Mouse (Mus musculus) stomach, embryonic 15.5 days (tissue): ENCODE results near the gene Oasl1. TPM values are rescaled to one million over a fixed set of nuclear protein-coding genes. Genes with fewer than 3 reads are reported as not detected.
A peak's percentile ranks its signal among the peaks of the same experiment; 100 is the strongest.

Experiments
- ATAC-seq: fragments of 200-750 bp; cut with Nextera tagmentation; 2 replicates; pipeline ENCODE4 v1.8.0; 2017; ENCODE audit warnings: low read depth, moderate number of reproducible peaks, moderate TSS enrichment; ENCODE audit not compliant: insufficient read depth, low FRiP score
- H3K27ac ChIP-seq: fragments of 300-500 bp; sonication (generic); 2 replicates; pipeline ENCODE4 v1.5.1; 2015; ENCODE audit warnings: mild to moderate bottlenecking, inconsistent platforms
- H3K27me3 ChIP-seq: fragments of 300-500 bp; sonication (generic); replicated peaks from 2 replicates; pipeline ENCODE4 v1.6.1; 2015; ENCODE audit warnings: inconsistent platforms
- H3K36me3 ChIP-seq: fragments of 300-500 bp; sonication (generic); 2 replicates; pipeline ENCODE4 v1.6.1; 2015; ENCODE audit warnings: inconsistent platforms
- H3K4me1 ChIP-seq: fragments of 300-500 bp; sonication (generic); 2 replicates; pipeline ENCODE4 v1.6.1; 2015; ENCODE audit warnings: inconsistent platforms
- H3K4me2 ChIP-seq: fragments of 300-500 bp; sonication (generic); 2 replicates; pipeline ENCODE4 v1.6.1; 2015; ENCODE audit warnings: mild to moderate bottlenecking, inconsistent platforms
- H3K4me3 ChIP-seq: fragments of 300-500 bp; sonication (generic); replicated peaks from 2 replicates; pipeline ENCODE4 v1.5.1; 2015; ENCODE audit warnings: inconsistent platforms
- H3K9ac ChIP-seq: fragments of 300-500 bp; sonication (generic); 2 replicates; pipeline ENCODE4 v1.6.1; 2015; ENCODE audit warnings: inconsistent platforms
- H3K9me3 ChIP-seq: fragments of 300-500 bp; sonication (generic); 2 replicates; pipeline ENCODE4 v1.6.1; 2016; ENCODE audit warnings: inconsistent platforms
- WGBS: fragments of 180-500 bp; shearing (Covaris S2); methylation state at CpG from one replicate; pipeline ENCODE4 v1.1.7; 2015; 5-methylcytosine and 5-hydroxymethylcytosine counted together
- polyA plus RNA-seq: library from polyadenylated mRNA; unstranded; fragments of >200 nt; fragmentation: Nextera tagmentation; extraction: Ambion mirVana; gene quantifications from 2 replicates; pipeline ENCODE4 v1.2.1, GENCODE M21; 2015

Gene Oasl1
- polyA plus RNA-seq, 1 experiment from 2014 or later: 0.90 TPM

DNA sequence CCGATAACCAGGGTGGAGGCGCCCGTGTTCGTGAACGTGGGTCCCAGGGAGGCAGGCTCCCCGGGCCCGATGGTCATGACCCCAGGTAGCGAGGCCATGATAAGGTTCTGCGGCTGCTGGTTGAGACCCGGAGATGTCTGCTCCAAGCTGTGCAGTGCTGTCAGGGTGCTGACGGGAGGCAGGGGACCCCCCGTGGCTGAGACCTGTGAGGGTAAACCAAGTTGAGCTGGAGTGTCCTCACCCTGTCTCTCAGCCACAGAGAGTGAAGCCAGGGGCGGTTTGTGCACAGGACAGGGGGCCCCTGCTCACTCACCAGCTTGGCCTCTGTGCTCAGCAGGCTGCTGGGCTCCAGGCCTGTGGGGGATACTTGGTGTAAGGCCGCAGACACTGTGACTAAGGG, 30.3 kb downstream of the Oasl1 start:
- Histone ChIP-seq H3K4me1 (peaks cover 12% of the 10 kb centered on the region), H3K9ac (no peak overlapping the region), H3K27ac (no peak overlapping the region), H3K27me3 (no peaks in the 10 kb centered on the region), H3K36me3 (peaks cover 8% of the 10 kb centered on the region; the same call in 1 of the 2 replicates), H3K4me3 (no peak overlapping the region), H3K4me2 (no peak overlapping the region), H3K9me3 (no peaks in the 10 kb centered on the region)
- 82% methylated on average over 14 of the region's 14 CpGs for WGBS
- ATAC-seq: no peak

DNA sequence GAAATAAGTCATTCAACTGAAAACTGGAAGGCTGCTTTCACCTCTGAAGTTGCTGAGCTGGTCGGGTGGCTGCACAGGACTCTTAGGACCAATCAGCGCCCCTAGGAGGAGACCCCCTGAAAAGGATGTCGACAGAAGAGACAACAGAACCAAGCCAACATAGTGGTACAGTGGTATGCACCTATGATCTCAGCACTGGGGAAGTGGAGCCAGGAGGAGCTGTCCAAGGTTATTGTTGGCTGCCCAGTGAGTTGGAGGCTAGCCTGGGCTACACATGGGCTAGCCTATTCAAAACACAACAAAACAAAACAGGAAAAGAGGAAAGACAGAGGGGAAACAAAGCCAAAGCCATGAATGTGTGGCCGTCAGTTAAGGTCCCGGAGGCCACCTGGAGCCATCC, 35.0 kb downstream of the Oasl1 start:
- H3K36me3 ChIP-seq: no peaks in the 10 kb centered on the region
- WGBS: 80% methylated on average over 5 of the region's 5 CpGs
- no peak overlapping the region for H3K4me2 ChIP-seq
- H3K4me1 ChIP-seq: peaks cover 6% of the 10 kb centered on the region; the same call in 1 of the 2 replicates
- no peaks in the 10 kb centered on the region for H3K27me3 ChIP-seq
- no peak overlapping the region for H3K9ac ChIP-seq
- no peak overlapping the region for H3K27ac ChIP-seq
- no peak overlapping the region for H3K4me3 ChIP-seq
- no peaks in the 10 kb centered on the region for H3K9me3 ChIP-seq
- no peak for ATAC-seq

DNA sequence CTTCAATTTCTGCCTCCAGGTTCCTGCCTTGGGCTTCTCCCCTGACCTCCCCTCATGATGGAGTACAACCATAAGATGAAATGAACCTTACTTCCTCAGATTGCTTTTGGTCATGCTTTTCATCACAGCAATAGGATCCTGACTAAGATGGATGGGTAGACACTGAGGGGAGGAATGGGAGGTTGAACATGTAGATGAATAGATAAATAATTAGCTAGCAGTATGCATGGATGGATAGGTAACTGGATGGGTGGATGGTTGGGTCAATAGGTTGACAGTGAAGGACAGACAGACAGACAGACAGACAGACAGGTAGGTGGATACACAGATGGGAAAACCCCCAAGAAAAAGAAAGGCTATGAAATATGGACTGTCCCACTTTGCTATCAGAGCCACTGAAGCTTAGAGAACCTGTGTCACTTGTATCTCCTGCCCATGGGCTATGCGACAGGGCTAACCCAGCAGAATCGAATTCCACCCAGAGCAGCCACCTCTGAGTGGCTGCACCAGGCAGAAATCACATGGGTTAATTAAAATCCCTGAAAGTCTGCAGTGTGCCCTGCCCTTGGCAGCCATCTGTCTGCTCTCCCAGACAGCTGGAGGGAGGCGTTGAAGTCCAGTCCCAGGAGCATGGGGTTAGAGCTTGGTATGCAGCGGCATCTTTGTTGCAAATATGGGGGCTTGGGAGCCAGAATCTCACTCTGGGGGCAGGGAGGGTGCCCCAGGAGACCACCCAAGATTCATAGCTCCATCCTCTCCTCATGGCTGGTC, 38.7 kb downstream of the Oasl1 start:
- Histone ChIP-seq H3K9me3 (no peaks in the 10 kb centered on the region), H3K4me3 (no peak overlapping the region), H3K9ac (no peak overlapping the region), H3K36me3 (no peaks in the 10 kb centered on the region), H3K27me3 (no peaks in the 10 kb centered on the region), H3K4me1 (peaks cover 6% of the 10 kb centered on the region; the same call in 1 of the 2 replicates), H3K27ac (peak overlapping the region; percentile 48; the same call in 1 of the 2 replicates), H3K4me2 (no peak overlapping the region)
- no peak for ATAC-seq
- WGBS: 32% methylated on average over 4 of the region's 4 CpGs

DNA sequence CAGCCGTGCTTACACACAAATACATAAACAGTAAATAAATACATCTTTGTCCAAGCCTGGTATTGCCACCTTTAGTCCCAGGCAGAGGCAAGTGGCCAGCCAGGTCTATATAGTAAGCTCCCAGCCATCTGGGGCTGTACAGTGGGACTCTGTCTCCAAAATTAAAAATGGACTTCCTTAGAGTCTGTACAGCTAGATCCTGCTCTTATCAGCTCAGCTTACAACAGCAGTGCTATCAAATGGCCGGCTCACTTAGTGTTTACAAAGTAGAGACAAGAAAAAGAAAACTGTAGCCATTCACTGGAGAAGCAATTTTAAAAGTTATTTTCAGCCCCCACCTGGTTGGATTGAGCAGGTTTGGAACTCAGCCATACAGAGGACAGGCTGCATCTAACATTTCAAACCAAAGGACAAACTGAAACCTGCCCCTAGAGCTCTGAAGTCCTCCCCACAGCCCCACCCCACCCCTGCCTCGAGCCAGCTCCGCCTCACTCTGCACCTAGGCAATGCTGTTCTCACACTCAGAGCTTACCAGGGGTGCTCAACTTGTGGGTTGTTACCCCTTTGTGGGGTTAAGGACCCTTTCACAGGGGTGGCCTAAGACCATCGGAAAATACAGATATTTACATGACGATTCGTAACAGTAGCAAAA, 41.4 kb downstream of the Oasl1 start:
- peaks cover 6% of the 10 kb centered on the region; the same call in 1 of the 2 replicates for H3K4me1 ChIP-seq
- no peaks in the 10 kb centered on the region for H3K27me3 ChIP-seq
- H3K9ac ChIP-seq: no peak overlapping the region
- H3K27ac ChIP-seq: peak overlapping the region; percentile 91
- H3K4me2 ChIP-seq: peak overlapping the region; percentile 45
- no peaks in the 10 kb centered on the region for H3K9me3 ChIP-seq
- H3K4me3 ChIP-seq: peak overlapping the region; percentile 14; the same call in 1 of the 2 replicates
- ATAC-seq: peak; percentile 74
- WGBS: 33% methylated on average over 7 of the region's 7 CpGs
- H3K36me3 ChIP-seq: no peaks in the 10 kb centered on the region

DNA sequence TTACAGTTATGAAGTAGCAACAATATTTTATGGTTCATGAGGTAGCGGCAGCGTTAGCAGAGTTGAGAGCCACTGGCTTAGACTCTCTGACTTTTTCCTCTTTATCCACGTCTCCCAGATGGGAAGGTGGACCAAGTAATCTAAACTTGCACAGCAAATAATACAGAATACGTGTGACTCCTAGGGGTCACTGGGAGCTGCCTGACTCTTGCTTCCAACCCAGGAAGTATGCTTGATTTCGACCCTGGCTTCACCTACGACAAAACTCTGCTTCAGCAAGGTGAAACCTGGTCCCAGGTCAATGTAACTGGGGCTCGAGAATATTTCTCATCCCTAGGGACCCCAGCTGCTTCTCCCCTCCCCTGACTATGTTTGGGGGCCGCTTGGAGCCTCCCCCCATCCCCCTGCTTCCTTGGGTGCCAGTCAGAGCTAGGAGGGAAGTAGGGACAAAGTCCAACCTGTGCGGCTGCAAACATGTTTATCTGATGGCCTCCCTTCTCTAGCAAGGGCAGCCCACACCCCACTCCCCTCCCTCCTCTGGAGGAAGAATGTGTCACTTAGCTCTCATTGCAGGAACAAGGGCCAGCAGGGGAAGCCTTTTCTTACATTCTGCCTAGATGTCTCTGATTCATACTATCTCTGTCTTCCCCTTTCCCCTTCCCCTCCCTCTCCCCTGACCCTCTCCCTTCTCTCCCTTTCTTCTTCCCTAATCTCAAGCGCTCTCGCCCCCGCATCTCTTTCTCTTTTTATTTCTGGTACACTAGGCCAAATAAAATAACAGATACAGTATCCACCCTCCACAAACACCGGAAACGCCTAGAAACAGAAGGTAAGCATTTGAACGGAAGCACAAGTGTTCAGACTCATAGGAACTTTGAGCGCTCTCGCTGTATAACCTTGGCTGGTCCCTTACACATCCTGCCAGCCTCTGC, 42.2 kb downstream of the Oasl1 start:
- Histone ChIP-seq H3K27me3 (no peaks in the 10 kb centered on the region), H3K4me3 (peak overlapping the region; percentile 14; the same call in 1 of the 2 replicates), H3K9ac (no peak overlapping the region), H3K9me3 (no peaks in the 10 kb centered on the region), H3K4me2 (peak overlapping the region; percentile 45), H3K36me3 (no peaks in the 10 kb centered on the region), H3K4me1 (peaks cover 6% of the 10 kb centered on the region; the same call in 1 of the 2 replicates), H3K27ac (peak overlapping the region; percentile 91)
- ATAC-seq: peak; percentile 80
- 39% methylated on average over 17 of the region's 17 CpGs for WGBS

DNA sequence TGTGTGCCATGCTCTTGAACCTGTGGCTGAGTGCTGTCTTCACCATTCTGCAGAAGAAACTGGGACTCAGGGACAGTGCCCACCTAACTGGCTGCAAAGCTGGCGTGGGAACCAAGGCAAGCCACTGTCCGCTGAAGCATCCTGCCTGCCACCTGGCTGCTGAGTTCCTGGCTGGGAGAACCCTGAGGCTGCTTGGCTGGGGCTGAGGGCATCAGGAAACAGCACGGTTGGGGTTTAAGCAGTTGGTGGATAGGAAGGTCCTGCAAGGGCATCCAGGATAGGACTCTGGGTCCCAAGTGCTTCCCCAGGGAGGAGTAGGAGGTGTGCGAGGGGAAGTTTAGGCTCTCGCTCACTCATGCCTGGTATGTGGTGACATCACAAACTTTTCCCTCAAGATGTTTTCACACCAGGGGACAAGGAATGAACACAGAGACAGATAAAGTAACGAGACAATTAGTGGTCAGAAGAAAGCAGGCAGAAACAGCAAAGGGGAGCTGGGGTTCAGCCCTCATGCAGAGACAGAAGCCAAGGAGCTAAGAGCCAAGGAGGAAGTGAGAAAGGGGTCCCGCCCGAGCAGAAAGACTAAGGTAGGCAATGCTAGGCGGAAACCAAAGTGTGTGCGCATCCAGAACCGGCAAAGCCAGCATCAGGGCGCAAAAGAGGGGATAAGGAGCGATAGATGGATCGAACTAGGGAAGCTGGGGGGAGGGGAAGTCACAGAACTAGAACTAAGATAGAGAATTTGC, 44.7 kb downstream of the Oasl1 start:
- H3K9me3 ChIP-seq: no peaks in the 10 kb centered on the region
- no peak overlapping the region for H3K9ac ChIP-seq
- peak overlapping the region; percentile 46 for H3K4me3 ChIP-seq
- WGBS: 32% methylated on average over 14 of the region's 14 CpGs
- no peaks in the 10 kb centered on the region for H3K36me3 ChIP-seq
- H3K27me3 ChIP-seq: no peaks in the 10 kb centered on the region
- H3K4me2 ChIP-seq: peak overlapping the region; percentile 42
- no peak for ATAC-seq
- H3K4me1 ChIP-seq: 0 out of 2 replicates have a peak, but pooled peaks cover 5% of the 10 kb centered on the region
- peak overlapping the region; percentile 86 for H3K27ac ChIP-seq

DNA sequence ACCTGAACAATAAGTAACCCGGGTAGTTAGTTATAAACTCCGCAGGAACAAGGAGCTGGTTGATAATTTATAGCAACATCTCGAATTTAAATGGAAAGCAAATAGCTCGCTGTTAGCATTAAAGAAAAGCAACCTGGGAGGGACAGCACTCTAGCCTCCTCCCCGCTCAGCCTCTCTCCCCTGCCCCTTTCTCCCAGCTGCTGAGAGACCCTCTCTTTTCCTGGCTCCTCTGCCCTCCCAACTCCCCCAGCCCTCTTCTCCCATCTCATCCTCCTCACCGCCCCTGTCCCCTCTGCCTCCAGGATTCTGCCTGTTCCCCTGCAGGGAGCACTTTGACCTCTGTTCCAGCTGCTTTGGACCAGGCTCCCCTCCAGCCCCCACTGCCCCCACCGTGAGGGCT, 45.6 kb downstream of the Oasl1 start:
- WGBS: 18% methylated on average over 7 of the region's 7 CpGs
- Histone ChIP-seq H3K4me1 (0 out of 2 replicates have a peak, but pooled peaks cover 5% of the 10 kb centered on the region), H3K4me3 (peak overlapping the region; percentile 46), H3K27ac (peak overlapping the region; percentile 86), H3K9me3 (no peaks in the 10 kb centered on the region), H3K36me3 (no peaks in the 10 kb centered on the region), H3K9ac (peak overlapping the region; percentile 23), H3K27me3 (no peaks in the 10 kb centered on the region), H3K4me2 (peak overlapping the region; percentile 42)
- no peak for ATAC-seq

DNA sequence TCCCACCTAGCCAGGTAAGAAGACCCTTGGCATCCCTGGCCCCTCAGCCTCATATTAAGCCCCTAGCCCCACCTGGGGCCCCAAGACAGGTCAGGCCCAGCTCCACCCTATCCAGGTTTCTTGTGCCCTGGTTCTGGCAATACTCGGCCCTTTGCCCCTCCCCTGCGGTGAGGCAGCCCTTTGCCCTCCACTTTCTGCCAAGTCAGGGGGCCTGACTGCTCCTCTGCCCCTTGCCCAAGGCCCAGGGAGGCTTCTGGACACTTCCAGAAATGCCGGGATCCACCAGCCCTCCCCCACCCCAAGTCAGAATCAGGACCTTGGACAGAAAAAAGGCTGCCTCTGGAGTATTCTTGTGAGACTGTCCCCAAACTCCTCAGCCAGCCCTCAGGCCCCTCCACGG, 46.0 kb downstream of the Oasl1 start:
- peak overlapping the region; percentile 42 for H3K4me2 ChIP-seq
- no peak for ATAC-seq
- H3K9me3 ChIP-seq: no peaks in the 10 kb centered on the region
- no peaks in the 10 kb centered on the region for H3K27me3 ChIP-seq
- peak overlapping the region; percentile 86 for H3K27ac ChIP-seq
- peak overlapping the region; percentile 46 for H3K4me3 ChIP-seq
- H3K9ac ChIP-seq: peak overlapping the region; percentile 23
- 0 out of 2 replicates have a peak, but pooled peaks cover 5% of the 10 kb centered on the region for H3K4me1 ChIP-seq
- no peaks in the 10 kb centered on the region for H3K36me3 ChIP-seq
- 15% methylated on average over 4 of the region's 4 CpGs for WGBS

DNA sequence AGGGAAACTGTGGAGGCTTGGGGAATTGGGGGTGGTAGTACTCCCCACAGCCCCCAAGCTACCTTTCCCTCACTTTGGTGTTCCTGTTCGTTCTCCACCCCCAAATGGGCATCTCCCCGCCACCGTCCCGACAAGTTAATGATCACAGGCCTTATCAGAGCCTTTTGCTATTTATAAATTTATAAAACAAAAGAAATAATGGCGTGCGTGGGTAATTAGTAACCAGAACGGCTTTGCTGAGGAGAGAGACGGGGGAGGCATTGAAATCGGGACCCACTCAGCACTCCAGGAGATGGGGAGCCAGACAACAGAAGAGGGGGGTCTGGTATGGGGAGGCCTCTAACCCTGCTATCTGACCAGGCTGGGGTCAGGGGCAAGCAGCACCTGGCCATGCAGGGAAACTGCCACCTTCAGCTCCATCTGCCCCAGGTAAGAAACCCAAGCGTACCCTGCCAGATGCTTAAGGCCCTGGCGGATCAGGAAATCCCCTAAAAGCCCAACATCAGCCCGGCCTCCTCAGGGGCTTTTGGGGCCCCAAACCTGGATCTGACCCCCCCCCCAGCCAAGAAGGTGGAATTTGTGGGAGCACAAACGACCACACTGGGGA, 46.7 kb downstream of the Oasl1 start:
- no peak for ATAC-seq
- no peaks in the 10 kb centered on the region for H3K9me3 ChIP-seq
- no peaks in the 10 kb centered on the region for H3K27me3 ChIP-seq
- H3K4me3 ChIP-seq: peak overlapping the region; percentile 46
- H3K4me1 ChIP-seq: 0 out of 2 replicates have a peak, but pooled peaks cover 5% of the 10 kb centered on the region
- H3K4me2 ChIP-seq: peak overlapping the region; percentile 27; the same call in 1 of the 2 replicates
- H3K27ac ChIP-seq: peak overlapping the region; percentile 86
- peak overlapping the region; percentile 39; the same call in 1 of the 2 replicates for H3K9ac ChIP-seq
- 44% methylated on average over 13 of the region's 13 CpGs for WGBS
- H3K36me3 ChIP-seq: no peaks in the 10 kb centered on the region

DNA sequence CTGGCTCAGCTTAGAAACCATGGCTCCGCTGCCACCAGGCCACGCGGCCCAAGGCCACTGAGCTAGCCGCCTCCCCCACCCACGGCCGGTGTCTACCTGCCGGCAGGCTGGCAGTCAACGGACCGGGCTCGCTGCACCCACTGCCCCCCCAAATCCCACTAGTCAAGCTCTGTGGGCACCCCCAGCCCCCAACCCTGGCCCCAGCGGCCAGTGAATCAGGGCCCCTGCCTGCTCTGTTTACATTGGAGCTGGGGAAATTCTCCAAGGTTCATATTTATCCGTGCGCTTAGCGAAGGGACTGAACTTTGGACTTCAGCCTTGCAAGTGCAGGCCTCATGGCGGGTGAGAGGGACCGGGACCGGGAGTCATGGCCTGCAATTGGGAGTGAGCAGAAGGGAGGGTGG, 47.8 kb downstream of the Oasl1 start, which contains the start of gene Hnf1a:
Gene Hnf1a, minus strand, starts transcription at position 271 of the 404 bp plus-strand sequence.
- peak; percentile 54 for ATAC-seq
- Histone ChIP-seq H3K27ac (peak within 1 kb of the TSS; percentile 86), H3K4me1 (0 out of 2 replicates have a peak, but pooled peaks cover 5% of the 10 kb centered on the region), H3K9ac (peak within 1 kb of the TSS; percentile 39), H3K4me3 (peak within 1 kb of the TSS; percentile 46), H3K27me3 (no peaks in the 10 kb centered on the region), H3K36me3 (no peaks in the 10 kb centered on the region), H3K4me2 (peak within 1 kb of the TSS; percentile 27), H3K9me3 (no peaks in the 10 kb centered on the region)
- 49% methylated on average over 17 of the region's 17 CpGs for WGBS
